Mouse (Mus musculus) kidney, postnatal 0 days (tissue): ENCODE data around the gene Iqgap1. TPM values are rescaled to one million over a fixed set of nuclear protein-coding genes. Genes with fewer than 3 reads are reported as not detected.
"Not testable (repeated sequence)": the region's sequence is repeated elsewhere in the genome, so short reads cannot be mapped to it uniquely, and the experiment has no call there.

Experiments used
- ATAC-seq: fragments of 200-750 bp; cut with Nextera tagmentation; replicated peaks from 2 replicates; pipeline ENCODE4 v1.8.0; 2017; ENCODE audit warnings: low read depth, moderate number of reproducible peaks, moderate TSS enrichment, moderate library complexity; ENCODE audit not compliant: low FRiP score
- DNase-seq: peaks from one replicate; pipeline ENCODE4 v3.0.0-alpha.2; 2016; ENCODE audit warnings: low spot score
- H3K27ac ChIP-seq: fragments of 300-500 bp; sonication (generic); 2 replicates; pipeline ENCODE4 v1.5.1; 2014; ENCODE audit warnings: mild to moderate bottlenecking
- H3K27me3 ChIP-seq: fragments of 300-500 bp; sonication (generic); 2 replicates; pipeline ENCODE4 v1.6.1; 2014; ENCODE audit warnings: low read length, mixed read lengths; ENCODE audit not compliant: insufficient read depth
- H3K36me3 ChIP-seq: fragments of 300-500 bp; sonication (generic); 2 replicates; pipeline ENCODE4 v1.6.1; 2014; ENCODE audit warnings: low read length, mixed read lengths; ENCODE audit not compliant: insufficient read depth
- H3K4me1 ChIP-seq: fragments of 300-500 bp; sonication (generic); replicated peaks from 2 replicates; pipeline ENCODE4 v1.6.1; 2014; ENCODE audit warnings: antibody characterized with exemption, low read length, mixed read lengths; ENCODE audit not compliant: insufficient read depth
- H3K4me2 ChIP-seq: fragments of 300-500 bp; sonication (generic); 2 replicates; pipeline ENCODE4 v1.6.1; 2014; ENCODE audit warnings: mild to moderate bottlenecking, low read length, moderate library complexity, mixed read lengths
- H3K4me3 ChIP-seq: fragments of 300-500 bp; sonication (generic); replicated peaks from 2 replicates; pipeline ENCODE4 v1.5.1; 2014; ENCODE audit warnings: low read depth, low read length
- H3K9ac ChIP-seq: fragments of 300-500 bp; sonication (generic); 2 replicates; pipeline ENCODE4 v1.6.1; 2014; ENCODE audit warnings: low read depth, low read length
- H3K9me3 ChIP-seq: fragments of 300-500 bp; sonication (generic); replicated peaks from 2 replicates; pipeline ENCODE4 v1.6.1; 2016; ENCODE audit warnings: low read length, inconsistent platforms, mixed read lengths
- CTCF ChIP-seq: IDR thresholded peaks from 2 replicates; pipeline ENCODE4 v1.5.1; 2016; ENCODE audit warnings: antibody characterized with exemption, low read depth, mild to moderate bottlenecking, moderate library complexity
- WGBS: fragments of 180-500 bp; shearing (Covaris S2); extraction: QIAGEN DNeasy Blood & Tissue Kit; methylation state at CpG from one replicate; pipeline ENCODE4 v1.1.7; 2014; 5-methylcytosine and 5-hydroxymethylcytosine counted together
- polyA plus RNA-seq: library from polyadenylated mRNA; unstranded; fragments of >200 nt; fragmentation: Nextera tagmentation; extraction: Ambion mirVana; gene quantifications from 2 replicates; pipeline ENCODE4 v1.2.1, GENCODE M21; 2015

The Iqgap1 gene
- polyA plus RNA-seq, 1 experiment from 2014 or later, result 77.0 TPM

DNA sequence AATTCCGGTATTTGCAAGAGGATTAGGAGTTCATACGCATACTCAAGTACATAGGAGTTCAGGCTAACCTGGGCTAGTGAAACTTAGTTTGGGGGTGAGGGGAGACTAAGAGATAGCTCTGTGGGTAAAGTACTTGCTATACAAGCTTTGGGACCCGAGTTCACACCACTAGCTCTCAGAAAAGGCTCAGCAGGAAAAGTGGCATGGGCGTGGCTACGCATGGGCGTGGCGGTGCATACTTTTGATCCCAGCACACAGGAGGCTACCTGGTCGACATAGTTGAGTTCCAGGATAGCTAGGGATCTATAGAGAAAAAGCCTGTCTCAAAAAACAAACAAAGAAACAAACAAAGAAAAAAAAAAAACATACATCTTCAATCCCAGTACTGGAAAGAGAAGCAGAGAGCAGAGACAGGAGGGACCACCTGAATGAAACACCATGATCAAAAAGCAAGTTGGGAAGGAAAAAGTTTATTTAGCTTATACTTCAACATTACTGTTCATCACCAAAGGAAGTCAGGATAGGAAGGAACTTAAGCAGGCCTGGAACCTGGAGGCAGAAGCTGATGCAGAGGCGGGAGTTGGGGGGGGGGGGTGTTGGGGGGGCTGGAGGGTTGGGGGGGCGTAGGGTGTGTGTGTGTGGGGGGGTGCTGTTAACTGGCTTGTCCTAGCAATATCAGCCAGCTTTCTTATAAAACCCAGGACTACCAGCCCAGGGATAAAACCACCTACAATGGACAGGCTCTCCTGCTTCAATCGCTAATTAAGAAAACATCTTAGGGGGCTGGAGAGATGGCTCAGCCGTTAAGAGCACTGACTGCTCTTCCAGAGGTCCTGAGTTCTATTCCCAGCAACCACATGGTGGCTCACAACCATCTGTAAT, 8.1 kb upstream of the Iqgap1 start:
- Histone ChIP-seq H3K4me2 (no peak overlapping the region), H3K4me3 (no peak overlapping the region), H3K27me3 (no peaks in the 10 kb centered on the region), H3K36me3 (no peaks in the 10 kb centered on the region), H3K4me1 (0 out of 2 replicates have a peak, but pooled peaks cover 5% of the 10 kb centered on the region), H3K9ac (no peak overlapping the region), H3K27ac (no peak overlapping the region), H3K9me3 (no peaks in the 10 kb centered on the region)
- no peak for DNase-seq
- TF ChIP-seq CTCF, result no peak
- WGBS, result 41% methylated on average over 12 of the region's 12 CpGs
- no peak for ATAC-seq

DNA sequence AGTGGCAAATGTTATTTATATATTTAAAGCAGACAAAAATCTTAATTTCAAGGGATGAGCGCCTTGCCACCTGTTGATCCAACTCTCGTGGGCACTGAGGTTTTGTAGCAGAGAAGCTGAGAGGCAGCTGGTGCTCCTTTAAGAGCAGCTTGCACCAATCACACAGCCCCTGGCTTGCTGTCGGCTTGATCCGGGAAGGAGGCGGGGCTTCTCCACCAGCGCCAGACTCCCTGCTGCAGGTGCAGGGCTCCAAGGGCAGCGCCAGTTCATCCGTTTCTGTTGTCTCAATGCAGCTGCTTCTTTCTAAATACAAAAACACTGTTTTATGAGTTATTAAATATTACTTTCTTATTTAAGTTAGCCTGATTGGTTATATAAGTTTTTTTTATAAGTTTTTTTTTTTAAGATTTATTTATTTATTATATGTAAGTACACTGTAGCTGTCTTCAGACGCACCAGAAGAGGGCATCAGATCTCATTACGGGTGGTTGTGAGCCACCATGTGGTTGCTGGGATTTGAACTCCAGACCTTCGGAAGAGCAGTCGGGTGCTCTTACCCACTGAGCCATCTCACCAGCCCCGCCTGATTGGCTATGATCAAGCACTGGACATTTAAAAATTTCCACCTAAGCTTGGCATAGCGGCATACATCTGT, 7.3 kb upstream of the Iqgap1 start:
- DNase-seq, result peak; percentile 83
- not testable (repeated sequence) for H3K36me3 ChIP-seq, H3K27ac ChIP-seq, H3K9ac ChIP-seq, H3K4me1 ChIP-seq, H3K9me3 ChIP-seq, H3K4me3 ChIP-seq, H3K27me3 ChIP-seq
- WGBS, result 17% methylated on average over 13 of the region's 14 CpGs
- TF ChIP-seq CTCF, result 0 out of 2 replicates have a peak, but pooled peaks have one; percentile 1
- peak; percentile 86 for ATAC-seq
- peak overlapping the region; percentile 7; the same call in 1 of the 2 replicates for H3K4me2 ChIP-seq

- WGBS, result 31% methylated on average over 4 of the region's 4 CpGs
- Histone ChIP-seq H3K4me3 (no peak overlapping the region), H3K27ac (no peak overlapping the region), H3K4me2 (no peak overlapping the region), H3K9me3 (no peaks in the 10 kb centered on the region), H3K4me1 (no peaks in the 10 kb centered on the region), H3K27me3 (no peaks in the 10 kb centered on the region), H3K9ac (no peak overlapping the region), H3K36me3 (no peaks in the 10 kb centered on the region)
- TF ChIP-seq CTCF, result no peak
- ATAC-seq (no peak), DNase-seq (peak; percentile 78)
Measured at GRCm38 (mm10) chr7:80832191-80832590, 6.4 kb upstream of the Iqgap1 start.

- Histone ChIP-seq H3K27me3 (no peaks in the 10 kb centered on the region), H3K4me1 (no peaks in the 10 kb centered on the region; the same call in 1 of the 2 replicates), H3K27ac (no peak overlapping the region), H3K36me3 (no peaks in the 10 kb centered on the region), H3K4me2 (no peak overlapping the region), H3K4me3 (no peak overlapping the region), H3K9ac (no peak overlapping the region), H3K9me3 (no peaks in the 10 kb centered on the region)
- no peak for DNase-seq
- no peak for ATAC-seq
- WGBS, result 73% methylated on average over 15 of the region's 15 CpGs
- TF ChIP-seq CTCF, result no peak
Measured at GRCm38 (mm10) chr7:80830193-80830803, 4.5 kb upstream of the Iqgap1 start.

DNA sequence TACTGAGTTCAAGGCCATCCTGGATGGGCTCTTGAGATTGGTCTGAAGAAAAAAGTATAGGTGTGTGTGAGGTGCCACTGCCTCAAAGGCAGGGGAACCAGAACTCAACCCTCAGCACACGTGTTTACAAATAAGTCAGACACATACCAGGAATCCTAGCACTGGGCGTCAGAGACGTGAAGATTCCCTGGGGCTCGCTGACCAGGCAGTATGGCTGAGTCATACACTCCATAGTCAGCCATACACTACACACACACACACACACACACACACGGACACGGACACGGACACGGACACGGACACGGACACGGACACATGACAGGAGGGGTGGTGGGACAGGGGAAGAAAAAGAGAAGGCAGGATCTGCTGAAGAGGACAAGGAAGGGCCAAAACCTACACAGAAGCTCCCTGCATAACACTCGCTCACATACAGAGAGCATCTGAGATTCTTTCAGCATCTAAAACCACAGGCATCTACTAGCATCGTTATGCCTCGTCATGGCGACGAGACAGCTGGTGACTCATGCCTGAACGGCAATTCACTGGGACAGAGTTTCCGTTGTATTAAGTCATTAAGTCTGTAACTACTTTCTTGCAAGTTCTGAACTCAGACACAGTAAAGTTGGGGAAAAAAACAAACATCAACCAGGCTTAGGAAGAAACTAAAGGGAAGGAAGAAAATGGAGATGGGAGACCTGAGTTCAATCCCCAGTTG, 2.5 kb upstream of the Iqgap1 start:
- WGBS, result 66% methylated on average over 18 of the region's 18 CpGs
- DNase-seq (peak; percentile 75), ATAC-seq (no peak)
- H3K4me1 ChIP-seq, result no peaks in the 10 kb centered on the region; the same call in 1 of the 2 replicates
- H3K4me2 ChIP-seq, result no peak overlapping the region
- no peak overlapping the region for H3K9ac ChIP-seq
- H3K36me3 ChIP-seq, result no peaks in the 10 kb centered on the region
- no peak overlapping the region for H3K4me3 ChIP-seq
- H3K27me3 ChIP-seq, result no peaks in the 10 kb centered on the region
- H3K27ac ChIP-seq, result no peak overlapping the region
- no peaks in the 10 kb centered on the region for H3K9me3 ChIP-seq
- TF ChIP-seq CTCF, result no peak
